Mouse (Mus musculus) spleen, adult 2 months (tissue): ENCODE measurements at regions not wholly inside any gene's neighbourhood (a gene's known extent, or its start where the extent isn't known, plus 50 kb on each side); places are given as distances from the start of the nearest gene placed in this dataset.

Source experiments
- CTCF ChIP-seq: fragments of 200-500 bp; IDR thresholded peaks from 2 replicates; pipeline ENCODE4 v1.5.1; 2011; ENCODE audit warnings: mild to moderate bottlenecking, inconsistent platforms; ENCODE audit not compliant: insufficient read depth, insufficient read length, insufficient replicate concordance; ENCODE audit errors: extremely low read depth
- POLR2A ChIP-seq: fragments of 200-500 bp; IDR thresholded peaks from 2 replicates; pipeline ENCODE4 v1.6.1; 2011; ENCODE audit warnings: low read depth, low read length, inconsistent platforms

DNA sequence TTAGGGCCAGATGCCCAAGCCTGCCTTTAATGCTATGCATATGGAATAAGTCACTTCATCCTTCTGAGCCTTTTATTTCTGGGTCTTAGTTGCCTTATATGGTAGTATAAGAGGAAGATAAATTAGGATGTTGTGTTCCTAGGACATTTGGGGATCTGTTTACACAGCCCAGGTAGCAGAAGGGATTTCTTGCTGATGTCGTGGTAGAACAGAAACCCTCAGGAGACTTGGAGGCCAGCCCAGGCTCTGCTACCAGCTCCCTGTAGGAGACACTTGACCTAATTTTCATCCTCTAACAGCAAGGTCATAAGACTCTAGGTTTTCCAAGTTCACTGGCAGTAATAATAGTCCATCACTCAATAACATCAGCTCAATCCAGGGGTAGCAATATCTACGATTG, 399.7 kb downstream of the Tns1 start:
- TF ChIP-seq POLR2A, result no peak
- no peak for TF ChIP-seq CTCF
